Comparison of ENCODE assay signal across 8 mouse cellular contexts in genomic region chr17:25867509-25867835, GRCm38 (mm10). TPM values are rescaled to one million over a fixed set of nuclear protein-coding genes. Genes with fewer than 3 reads are reported as not detected.
DNase-seq lines count a peak whose midpoint lies in the region; ATAC-seq and TF ChIP-seq lines count a peak whose summit lies in the region.

No protein-coding gene starts in this region.

- in situ Hi-C loops in ES-E14 (cut with MboI; ENCODE audit: low sequenced_read_pairs in 2 of 2, unreplicated experiment in 2 of 2), result no loop called here

- H3K4me1 ChIP-seq in heart, embryonic 12.5 days (replicated peaks), result peaks cover 31% of the 10 kb centered on the region
- H3K4me1 ChIP-seq in ES-E14 (ENCODE audit: control insufficient read depth in 2 of 2, insufficient read depth in 2 of 2, low read length in 2 of 2, poor library complexity in 1 of 2), result peaks cover 4 to 10% of the 10 kb centered on the region in 2 experiments; a peak in 2 of 4 replicates
- H3K4me1 ChIP-seq in hindbrain, embryonic 13.5 days (replicated peaks), result peaks cover 17% of the 10 kb centered on the region
- peaks cover 39% of the 10 kb centered on the region for H3K4me1 ChIP-seq in midbrain, embryonic 10.5 days

- 14% methylated on average over 7 of the region's 7 CpGs for WGBS in heart, embryonic 12.5 days
- WGBS in hindbrain, embryonic 13.5 days, result 22% methylated on average over 7 of the region's 7 CpGs
- 17% methylated on average over 7 of the region's 7 CpGs for WGBS in midbrain, embryonic 10.5 days

- DNase-seq in heart, adult 11 months, result no peak
- no peak for DNase-seq in ES-E14 (ENCODE audit: low read depth, low spot score)
- no peak for DNase-seq in midbrain, embryonic 10.5 days (ENCODE audit: low spot score)
- no peak for DNase-seq in embryo, embryonic 10 days (ENCODE audit: low spot score)

- H3K9ac ChIP-seq in heart, embryonic 12.5 days, result peak overlapping the region; percentile 93
- peak overlapping the region; percentile 72 for H3K9ac ChIP-seq in ES-E14 (ENCODE audit: insufficient read depth, low read depth, low read length, poor library complexity, severe bottlenecking)
- H3K9ac ChIP-seq in hindbrain, embryonic 13.5 days, result peak overlapping the region; percentile 86

- H3K4me2 ChIP-seq in heart, embryonic 12.5 days, result peak overlapping the region; percentile 89
- H3K4me2 ChIP-seq in hindbrain, embryonic 13.5 days, result peak overlapping the region; percentile 98

- peak overlapping the region; percentile 94 for H3K27ac ChIP-seq in heart, embryonic 12.5 days (ENCODE audit: poor library complexity, severe bottlenecking)
- no peak overlapping the region for H3K27ac ChIP-seq in ES-E14 (ENCODE audit: insufficient read depth, low read depth, low read length, poor library complexity, severe bottlenecking)
- H3K27ac ChIP-seq in hindbrain, embryonic 13.5 days, result no peak overlapping the region
- peak overlapping the region; percentile 80; the same call in 1 of the 2 replicates for H3K27ac ChIP-seq in midbrain, embryonic 10.5 days (replicated peaks)

- no peaks in the 10 kb centered on the region for H3K9me3 ChIP-seq in heart, embryonic 12.5 days (replicated peaks)
- H3K9me3 ChIP-seq in ES-E14 (ENCODE audit: control insufficient read depth, insufficient read depth, low read depth, low read length), result no peaks in the 10 kb centered on the region
- no peaks in the 10 kb centered on the region for H3K9me3 ChIP-seq in hindbrain, embryonic 13.5 days
- no peaks in the 10 kb centered on the region for H3K9me3 ChIP-seq in midbrain, embryonic 10.5 days (replicated peaks)

- peak; percentile 24; the same call in 1 of the 2 replicates for ATAC-seq in heart, embryonic 12.5 days (ENCODE audit: insufficient number of reproducible peaks, low FRiP score)
- no peak for ATAC-seq in hindbrain, embryonic 13.5 days (ENCODE audit: low FRiP score)
- no peak for ATAC-seq in erythroid progenitor cell, adult 5-6 weeks (replicated peaks; ENCODE audit: low FRiP score, poor library complexity, severe bottlenecking)
- ATAC-seq in activated CD4-positive, CD25-positive, alpha-beta regulatory T cell, adult 4 months, result no peak

- peak overlapping the region; percentile 78 for H3K4me3 ChIP-seq in heart, embryonic 12.5 days
- H3K4me3 ChIP-seq in ES-E14 (ENCODE audit: insufficient read depth in 1 of 2, low read depth in 1 of 2, low read length in 2 of 2, poor library complexity in 1 of 2, severe bottlenecking in 1 of 2), result peak overlapping the region; percentile 85 to 93
- peak overlapping the region; percentile 66 for H3K4me3 ChIP-seq in hindbrain, embryonic 13.5 days
- peak overlapping the region; percentile 93 for H3K4me3 ChIP-seq in midbrain, embryonic 10.5 days

- no peaks in the 10 kb centered on the region for H3K27me3 ChIP-seq in heart, embryonic 12.5 days (replicated peaks)
- peaks cover 3% of the 10 kb centered on the region for H3K27me3 ChIP-seq in hindbrain, embryonic 13.5 days
- no peaks in the 10 kb centered on the region for H3K27me3 ChIP-seq in midbrain, embryonic 10.5 days (ENCODE audit: low read depth, poor library complexity, severe bottlenecking)

- peaks cover 29% of the 10 kb centered on the region for H3K36me3 ChIP-seq in heart, embryonic 12.5 days
- no peaks in the 10 kb centered on the region for H3K36me3 ChIP-seq in ES-E14 (ENCODE audit: control insufficient read depth, insufficient read depth, low read length, poor library complexity, severe bottlenecking)
- no peaks in the 10 kb centered on the region for H3K36me3 ChIP-seq in hindbrain, embryonic 13.5 days
- no peaks in the 10 kb centered on the region for H3K36me3 ChIP-seq in midbrain, embryonic 10.5 days

TF ChIP-seq in ES-E14, 5 proteins besides CTCF, POLR2A, EP300 and RAD21:
- TF ChIP-seq ZC3H11A (IDR thresholded peaks at IDR 0.05; ENCODE audit: borderline replicate concordance, low read depth, low read length) (no peak), CHD2 (IDR thresholded peaks at IDR 0.05; ENCODE audit: low read depth, low read length) (no peak), ZNF384 (IDR thresholded peaks at IDR 0.05; ENCODE audit: low read depth, low read length) (no peak), HCFC1 (IDR thresholded peaks at IDR 0.05; ENCODE audit: borderline replicate concordance, insufficient read depth, low read length) (no peak), MAFK (IDR thresholded peaks at IDR 0.05; ENCODE audit: insufficient read depth, low read depth, low read length) (no peak)

RNA-seq across cellular contexts. Expression of gene Mcrip2, which starts 1.1 kb away (rescaled TPM):
- 160 and 161 TPM in 2 replicates for polyA plus RNA-seq in heart, embryonic 12.5 days (2016; fragmentation: Nextera tagmentation; extraction: Ambion mirVana)
- total RNA-seq in ES-E14 (2012; rRNA removed), result 12.3 and 12.6 TPM in 2 replicates
- 11.4 and 11.7 TPM in 2 replicates for polyA plus RNA-seq in hindbrain, embryonic 13.5 days (2015; fragmentation: Nextera tagmentation; extraction: Ambion mirVana)
- 9.9 and 17.1 TPM in 2 replicates for polyA plus RNA-seq in midbrain, embryonic 10.5 days (2016; fragmentation: Nextera tagmentation; extraction: Ambion mirVana)
- total RNA-seq in erythroid progenitor cell, adult 5-6 weeks (2015; ENCODE audit: low replicate concordance), result 4.2 and 11.9 TPM in 2 replicates
- 3.5 TPM in 1 of 2 replicates, not detected in the other for total RNA-seq in erythroid progenitor cell, adult 5-6 weeks (2017; ENCODE audit: low replicate concordance)
- 1 to 10 TPM; 2.2 to 6.9 TPM for polyA plus RNA-seq in activated CD4-positive, CD25-positive, alpha-beta regulatory T cell, adult 4 months (2017; shearing (Covaris generic))

RNA-seq across cellular contexts. Expression of gene Wdr90, which starts 6.2 kb away (rescaled TPM):
- 18.4 and 20.1 TPM in 2 replicates for polyA plus RNA-seq in heart, embryonic 12.5 days (2016; fragmentation: Nextera tagmentation; extraction: Ambion mirVana)
- total RNA-seq in ES-E14 (2012; rRNA removed), result 24.7 and 50.5 TPM in 2 replicates
- polyA plus RNA-seq in hindbrain, embryonic 13.5 days (2015; fragmentation: Nextera tagmentation; extraction: Ambion mirVana), result 19.4 and 19.8 TPM in 2 replicates
- polyA plus RNA-seq in midbrain, embryonic 10.5 days (2016; fragmentation: Nextera tagmentation; extraction: Ambion mirVana), result 53.4 and 53.9 TPM in 2 replicates
- total RNA-seq in erythroid progenitor cell, adult 5-6 weeks (2015; ENCODE audit: low replicate concordance), result 52.8 and 61.6 TPM in 2 replicates
- 26.4 and 37.6 TPM in 2 replicates for total RNA-seq in erythroid progenitor cell, adult 5-6 weeks (2017; ENCODE audit: low replicate concordance)
- 1 to 10 TPM; 3.8 to 8.3 TPM for polyA plus RNA-seq in activated CD4-positive, CD25-positive, alpha-beta regulatory T cell, adult 4 months (2017; shearing (Covaris generic))

RNA-seq across cellular contexts. Expression of gene Mettl26, which starts 7.4 kb away (rescaled TPM):
- polyA plus RNA-seq in heart, embryonic 12.5 days (2016; fragmentation: Nextera tagmentation; extraction: Ambion mirVana), result 31.3 and 36.1 TPM in 2 replicates
- 26.5 and 26.6 TPM in 2 replicates for total RNA-seq in ES-E14 (2012; rRNA removed)
- 63.0 and 65.7 TPM in 2 replicates for polyA plus RNA-seq in hindbrain, embryonic 13.5 days (2015; fragmentation: Nextera tagmentation; extraction: Ambion mirVana)
- 74.3 and 80.4 TPM in 2 replicates for polyA plus RNA-seq in midbrain, embryonic 10.5 days (2016; fragmentation: Nextera tagmentation; extraction: Ambion mirVana)
- 10.1 and 17.3 TPM in 2 replicates for total RNA-seq in erythroid progenitor cell, adult 5-6 weeks (2015; ENCODE audit: low replicate concordance)
- 7.1 and 7.7 TPM in 2 replicates for total RNA-seq in erythroid progenitor cell, adult 5-6 weeks (2017; ENCODE audit: low replicate concordance)
- polyA plus RNA-seq in activated CD4-positive, CD25-positive, alpha-beta regulatory T cell, adult 4 months (2017; shearing (Covaris generic)), result 100 to 1,000 TPM in 1 of 2 experiments, 10 to 100 TPM in 1; 88.3 to 119 TPM

RNA-seq across cellular contexts. Expression of gene Wfikkn1, which starts 13.2 kb away (rescaled TPM):
- polyA plus RNA-seq in heart, embryonic 12.5 days (2016; fragmentation: Nextera tagmentation; extraction: Ambion mirVana), result 0.19 and 0.40 TPM in 2 replicates
- 3.3 TPM in 2 replicates for total RNA-seq in ES-E14 (2012; rRNA removed)
- 0.45 and 0.63 TPM in 2 replicates for polyA plus RNA-seq in hindbrain, embryonic 13.5 days (2015; fragmentation: Nextera tagmentation; extraction: Ambion mirVana)
- polyA plus RNA-seq in midbrain, embryonic 10.5 days (2016; fragmentation: Nextera tagmentation; extraction: Ambion mirVana), result 6.1 and 19.7 TPM in 2 replicates
- total RNA-seq in erythroid progenitor cell, adult 5-6 weeks (2015; ENCODE audit: low replicate concordance), result not detected in 2 replicates
- total RNA-seq in erythroid progenitor cell, adult 5-6 weeks (2017; ENCODE audit: low replicate concordance), result 0.26 and 1.7 TPM in 2 replicates
- polyA plus RNA-seq in activated CD4-positive, CD25-positive, alpha-beta regulatory T cell, adult 4 months (2017; shearing (Covaris generic)), result under 1 TPM; 0.48 to 0.82 TPM

RNA-seq across cellular contexts. Expression of gene Rhot2, which starts 22.8 kb away (rescaled TPM):
- 24.0 and 24.9 TPM in 2 replicates for polyA plus RNA-seq in heart, embryonic 12.5 days (2016; fragmentation: Nextera tagmentation; extraction: Ambion mirVana)
- total RNA-seq in ES-E14 (2012; rRNA removed), result 36.8 and 52.6 TPM in 2 replicates
- polyA plus RNA-seq in hindbrain, embryonic 13.5 days (2015; fragmentation: Nextera tagmentation; extraction: Ambion mirVana), result 14.5 and 15.9 TPM in 2 replicates
- polyA plus RNA-seq in midbrain, embryonic 10.5 days (2016; fragmentation: Nextera tagmentation; extraction: Ambion mirVana), result 23.9 and 25.2 TPM in 2 replicates
- 34.4 and 37.1 TPM in 2 replicates for total RNA-seq in erythroid progenitor cell, adult 5-6 weeks (2015; ENCODE audit: low replicate concordance)
- total RNA-seq in erythroid progenitor cell, adult 5-6 weeks (2017; ENCODE audit: low replicate concordance), result 39.1 and 41.5 TPM in 2 replicates
- polyA plus RNA-seq in activated CD4-positive, CD25-positive, alpha-beta regulatory T cell, adult 4 months (2017; shearing (Covaris generic)), result 10 to 100 TPM; 18.4 to 29.8 TPM

Comparison
In these comparisons a context has a peak if more than half of its experiments do, and no peak if none do; other contexts are left out.
1. H3K27ac ChIP-seq: peak in heart, embryonic 12.5 days (single experiment) and midbrain, embryonic 10.5 days (single experiment); none in ES-E14 (single experiment) and hindbrain, embryonic 13.5 days (single experiment).
2. Peak in every context shown above with its lines, with median percentiles within 50 percentile points of each other: H3K4me3 ChIP-seq and H3K9ac ChIP-seq.